Mouse (Mus musculus): ENCODE measurements around the gene Gm20388. TPM values are rescaled to one million over a fixed set of nuclear protein-coding genes. Genes with fewer than 3 reads are reported as not detected.

Gm20388 gene
- polyA plus RNA-seq, 1 experiment from 2014 or later = 1.7 TPM

GRCm38 (mm10) chr8:123729786-123730411 lies 3819.3 kb downstream of the Gm20388 start:
- Histone ChIP-seq H3K36me3 (no peaks in the 10 kb centered on the region), H3K4me3 (peak overlapping the region; percentile 33; the same call in 1 of the 2 replicates), H3K27ac (peak overlapping the region; percentile 81), H3K27me3 (ENCODE audit: insufficient read depth, poor library complexity, severe bottlenecking) (peaks cover 22% of the 10 kb centered on the region; the same call in 1 of the 2 replicates), H3K4me1 (replicated peaks) (peaks cover 33% of the 10 kb centered on the region), H3K9me3 (no peaks in the 10 kb centered on the region)
- WGBS = 59% methylated on average over 13 of the region's 13 CpGs
- DNase-seq (ENCODE audit: low spot score) = no peak

GRCm38 (mm10) chr8:123732332-123732731 lies 3821.7 kb downstream of the Gm20388 start:
- peaks cover 26% of the 10 kb centered on the region for H3K4me1 ChIP-seq (replicated peaks)
- DNase-seq (ENCODE audit: low spot score) = no peak
- 0 out of 2 replicates have a peak overlapping the region, but pooled peaks have one; percentile 53 for H3K27ac ChIP-seq
- peaks cover 17% of the 10 kb centered on the region; the same call in 1 of the 2 replicates for H3K27me3 ChIP-seq (ENCODE audit: insufficient read depth, poor library complexity, severe bottlenecking)
- no peaks in the 10 kb centered on the region for H3K36me3 ChIP-seq
- 42% methylated on average over 4 of the region's 4 CpGs for WGBS
- H3K9me3 ChIP-seq = no peaks in the 10 kb centered on the region
- no peak overlapping the region for H3K4me3 ChIP-seq

DNA sequence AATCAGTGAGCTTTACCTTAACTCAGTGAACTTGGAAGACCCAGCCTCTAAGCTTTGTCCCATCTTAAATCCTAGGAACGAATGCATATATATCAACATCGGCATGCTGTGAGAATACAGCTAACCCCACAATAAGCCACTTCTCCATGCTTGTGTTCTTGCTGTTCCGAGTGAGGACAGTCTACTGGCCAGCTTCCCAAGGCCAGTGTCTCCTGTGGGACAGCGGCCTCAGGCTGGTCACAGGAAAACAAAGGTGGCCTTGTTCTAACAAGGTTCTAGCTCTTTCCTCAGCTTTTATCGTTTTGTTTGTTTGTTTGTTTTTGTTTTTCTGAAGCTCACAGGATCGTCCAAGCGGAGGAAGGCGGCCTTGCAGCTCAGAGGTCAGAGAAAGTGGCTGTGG lies 3823.8 kb downstream of the Gm20388 start:
- WGBS = 79% methylated on average over 8 of the region's 8 CpGs
- Histone ChIP-seq H3K36me3 (no peaks in the 10 kb centered on the region), H3K9me3 (no peaks in the 10 kb centered on the region), H3K27ac (no peak overlapping the region), H3K4me3 (no peak overlapping the region), H3K4me1 (replicated peaks) (peaks cover 20% of the 10 kb centered on the region), H3K27me3 (ENCODE audit: insufficient read depth, poor library complexity, severe bottlenecking) (peaks cover 17% of the 10 kb centered on the region; the same call in 1 of the 2 replicates)
- no peak for DNase-seq (ENCODE audit: low spot score)

DNA sequence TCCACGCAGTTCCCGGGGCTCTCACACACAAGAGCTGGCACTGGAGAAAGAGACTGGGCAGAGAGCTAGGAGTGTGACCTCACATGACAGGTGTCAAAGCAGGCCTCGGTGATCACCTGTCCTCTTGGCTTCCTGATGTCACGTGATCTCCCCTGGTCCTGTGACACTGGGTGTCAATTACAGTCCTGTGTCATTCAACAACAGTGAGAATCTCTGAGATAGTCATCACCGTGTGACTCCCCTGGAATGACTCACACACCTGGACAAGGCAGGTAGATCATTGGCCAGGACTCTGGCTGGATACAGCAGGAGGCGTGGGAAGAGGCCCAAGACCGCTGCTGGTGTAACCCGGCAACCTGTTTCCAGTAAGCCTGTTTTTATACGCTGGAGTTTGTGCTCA lies 3826.3 kb downstream of the Gm20388 start:
- WGBS = 78% methylated on average over 9 of the region's 9 CpGs
- Histone ChIP-seq H3K27me3 (ENCODE audit: insufficient read depth, poor library complexity, severe bottlenecking) (no peaks in the 10 kb centered on the region), H3K4me1 (replicated peaks) (peaks cover 26% of the 10 kb centered on the region), H3K9me3 (no peaks in the 10 kb centered on the region), H3K27ac (no peak overlapping the region), H3K4me3 (no peak overlapping the region), H3K36me3 (no peaks in the 10 kb centered on the region)
- no peak for DNase-seq (ENCODE audit: low spot score)

- H3K9me3 ChIP-seq = no peaks in the 10 kb centered on the region
- no peak overlapping the region for H3K27ac ChIP-seq
- no peaks in the 10 kb centered on the region for H3K36me3 ChIP-seq
- WGBS = 80% methylated on average over 4 of the region's 4 CpGs
- peaks cover 19% of the 10 kb centered on the region for H3K4me1 ChIP-seq (replicated peaks)
- H3K27me3 ChIP-seq (ENCODE audit: insufficient read depth, poor library complexity, severe bottlenecking) = no peaks in the 10 kb centered on the region
- DNase-seq (ENCODE audit: low spot score) = no peak
- H3K4me3 ChIP-seq = no peak overlapping the region
These were observed 3829.6 kb downstream of the Gm20388 start for GRCm38 (mm10) chr8:123740263-123740662.

DNA sequence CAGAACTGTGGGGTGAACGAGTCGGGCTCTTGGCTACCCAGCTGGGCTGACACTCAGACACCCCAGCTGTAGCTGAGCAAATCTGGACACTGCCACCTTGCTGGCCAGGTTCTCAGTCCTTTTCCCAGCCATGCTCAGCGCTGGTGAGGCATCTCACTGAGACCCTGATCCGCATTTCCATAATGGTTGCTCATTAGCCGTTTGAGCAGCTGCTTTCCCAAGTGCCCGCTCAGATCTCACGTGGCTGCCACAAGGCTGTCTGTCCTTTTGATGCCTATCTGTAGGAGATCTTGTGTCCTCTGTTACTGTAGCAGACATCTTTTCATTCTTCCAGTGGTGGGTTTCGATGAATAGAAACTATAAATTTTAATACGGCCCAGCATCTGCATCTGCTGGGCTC lies 3830.6 kb downstream of the Gm20388 start:
- Histone ChIP-seq H3K4me1 (replicated peaks) (peaks cover 19% of the 10 kb centered on the region), H3K9me3 (no peaks in the 10 kb centered on the region), H3K4me3 (no peak overlapping the region), H3K36me3 (no peaks in the 10 kb centered on the region), H3K27me3 (ENCODE audit: insufficient read depth, poor library complexity, severe bottlenecking) (no peaks in the 10 kb centered on the region), H3K27ac (no peak overlapping the region; the same call in 1 of the 2 replicates)
- DNase-seq (ENCODE audit: low spot score) = no peak
- 76% methylated on average over 9 of the region's 9 CpGs for WGBS

DNA sequence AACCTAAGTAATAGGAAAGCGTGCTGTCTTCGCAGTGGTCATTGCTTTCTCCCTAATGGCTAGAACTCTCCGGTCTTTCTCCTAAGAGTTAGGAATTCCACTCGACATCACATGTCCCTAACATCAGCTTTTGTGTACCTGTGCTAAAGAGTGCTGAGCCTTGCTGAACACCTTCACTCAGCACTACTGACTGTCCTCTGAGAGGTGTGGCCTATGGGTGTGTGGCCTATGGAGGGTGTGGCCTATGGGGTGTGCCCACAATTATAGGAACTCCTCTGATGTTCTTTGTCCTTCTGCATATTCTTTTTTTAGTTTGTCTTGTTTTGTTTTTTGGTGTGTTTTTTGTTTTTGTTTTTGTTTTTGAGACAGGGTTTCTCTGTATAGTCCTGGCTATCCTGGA lies 3835.8 kb downstream of the Gm20388 start:
- WGBS = 92% methylated on average over 4 of the region's 4 CpGs
- Histone ChIP-seq H3K27ac (no peak overlapping the region), H3K4me3 (no peak overlapping the region)

GRCm38 (mm10) chr8:123747772-123748171 lies 3837.1 kb downstream of the Gm20388 start:
- Histone ChIP-seq H3K36me3 (no peaks in the 10 kb centered on the region), H3K27me3 (ENCODE audit: insufficient read depth, poor library complexity, severe bottlenecking) (no peaks in the 10 kb centered on the region), H3K4me3 (no peak overlapping the region), H3K4me1 (replicated peaks) (peaks cover 29% of the 10 kb centered on the region), H3K27ac (0 out of 2 replicates have a peak overlapping the region, but pooled peaks have one; percentile 17), H3K9me3 (no peaks in the 10 kb centered on the region)
- no peak for DNase-seq (ENCODE audit: low spot score)
- WGBS = 59% methylated on average over 5 of the region's 5 CpGs

More for the DNA sequence above, 3835.8 kb downstream of the Gm20388 start:
- Histone ChIP-seq H3K27me3 (ENCODE audit: insufficient read depth, poor library complexity, severe bottlenecking) (no peaks in the 10 kb centered on the region), H3K36me3 (no peaks in the 10 kb centered on the region), H3K9me3 (no peaks in the 10 kb centered on the region), H3K4me1 (replicated peaks) (peaks cover 21% of the 10 kb centered on the region)
- no peak for DNase-seq (ENCODE audit: low spot score)

GRCm38 (mm10) chr8:123750171-123750693 lies 3839.6 kb downstream of the Gm20388 start:
- DNase-seq (ENCODE audit: low spot score) = no peak
- no peaks in the 10 kb centered on the region for H3K9me3 ChIP-seq
- H3K27me3 ChIP-seq (ENCODE audit: insufficient read depth, poor library complexity, severe bottlenecking) = no peaks in the 10 kb centered on the region
- peaks cover 54% of the 10 kb centered on the region for H3K4me1 ChIP-seq (replicated peaks)
- 0 out of 2 replicates have a peak overlapping the region, but pooled peaks have one; percentile 19 for H3K27ac ChIP-seq
- WGBS = 74% methylated on average over 5 of the region's 5 CpGs
- no peak overlapping the region for H3K4me3 ChIP-seq
- H3K36me3 ChIP-seq = no peaks in the 10 kb centered on the region

DNA sequence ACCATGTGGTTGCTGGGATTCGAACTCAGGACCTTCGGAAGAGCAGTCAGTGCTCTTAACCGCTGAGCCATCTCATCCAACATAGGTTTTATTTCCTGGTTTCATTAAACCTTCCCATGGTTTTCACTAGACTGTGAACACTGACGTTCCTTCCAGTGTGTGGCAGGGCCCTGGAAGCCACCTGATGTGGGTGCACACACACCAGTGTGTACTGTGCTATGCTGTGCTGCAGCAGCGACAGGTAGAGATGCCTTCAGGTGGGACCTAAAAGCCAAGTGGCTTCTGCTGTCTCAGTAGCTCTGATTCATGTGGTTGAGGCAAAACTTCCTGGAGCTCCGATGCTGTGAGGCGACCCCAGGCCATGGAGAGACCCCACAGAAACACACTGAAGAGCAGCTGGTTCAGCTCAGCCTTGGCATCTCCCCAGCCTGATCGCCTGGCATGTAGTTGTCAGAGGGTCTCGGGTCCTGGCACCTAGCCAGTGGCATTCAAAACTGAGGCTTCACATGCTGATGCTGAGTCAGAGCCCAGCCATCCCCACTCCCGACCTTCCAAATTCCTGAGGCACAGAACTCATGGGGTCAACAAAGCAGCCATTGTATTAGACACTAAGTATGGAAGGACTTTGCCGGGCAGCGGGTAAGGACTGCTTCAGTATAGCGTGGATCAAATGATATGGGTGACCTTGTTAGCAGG lies 3842.3 kb downstream of the Gm20388 start:
- H3K27ac ChIP-seq = peak overlapping the region; percentile 80

DNA sequence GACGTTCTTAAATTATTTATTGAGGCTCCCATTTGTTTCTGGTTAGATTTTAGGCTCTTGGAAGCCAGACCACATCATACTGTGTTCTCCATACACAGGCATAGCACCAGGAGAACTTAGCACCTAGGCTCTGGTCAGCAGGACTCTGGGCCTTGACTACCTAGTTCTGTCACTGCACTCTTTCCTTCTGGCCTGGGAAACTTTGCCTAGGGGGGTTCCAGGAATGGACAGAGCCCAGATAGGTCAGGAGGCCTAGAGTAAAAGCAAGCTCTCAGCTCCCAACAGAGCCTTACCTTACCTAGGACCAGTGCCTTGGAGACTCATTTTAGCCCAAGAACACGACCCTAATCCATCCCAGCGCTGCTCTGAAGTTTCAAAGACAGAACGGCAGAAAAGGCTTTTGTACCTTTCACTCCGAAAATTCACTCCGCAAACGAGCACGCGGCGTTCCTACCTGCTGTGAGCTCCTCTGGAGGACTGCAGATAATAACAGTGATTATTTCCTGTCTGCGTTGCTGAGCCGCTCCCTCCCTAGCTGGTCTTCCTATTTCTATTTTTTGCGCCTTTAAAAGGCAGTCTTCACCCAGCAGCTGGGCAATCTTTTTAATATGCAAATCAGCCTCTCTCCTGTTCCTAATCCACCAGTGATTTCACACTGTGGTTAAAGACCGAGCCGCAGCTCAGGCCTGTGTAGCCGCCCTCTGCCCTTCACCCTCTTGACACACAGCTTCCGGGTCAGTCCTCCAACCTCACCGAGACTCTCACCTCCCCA lies 3843.1 kb downstream of the Gm20388 start:
- Histone ChIP-seq H3K36me3 (no peaks in the 10 kb centered on the region), H3K27ac (peak overlapping the region; percentile 80), H3K27me3 (ENCODE audit: insufficient read depth, poor library complexity, severe bottlenecking) (no peaks in the 10 kb centered on the region), H3K4me1 (replicated peaks) (peaks cover 48% of the 10 kb centered on the region), H3K9me3 (no peaks in the 10 kb centered on the region), H3K4me3 (peak overlapping the region; percentile 26)
- WGBS = 9% methylated on average over 18 of the region's 18 CpGs
- DNase-seq (ENCODE audit: low spot score) = peak; percentile 42

More for the DNA sequence above, 3842.3 kb downstream of the Gm20388 start:
- H3K4me1 ChIP-seq (replicated peaks) = peaks cover 50% of the 10 kb centered on the region
- 53% methylated on average over 13 of the region's 13 CpGs for WGBS
- no peak overlapping the region for H3K4me3 ChIP-seq
- no peaks in the 10 kb centered on the region for H3K27me3 ChIP-seq (ENCODE audit: insufficient read depth, poor library complexity, severe bottlenecking)
- H3K9me3 ChIP-seq = no peaks in the 10 kb centered on the region
- no peaks in the 10 kb centered on the region for H3K36me3 ChIP-seq
- peak; percentile 63 for DNase-seq (ENCODE audit: low spot score)

DNA sequence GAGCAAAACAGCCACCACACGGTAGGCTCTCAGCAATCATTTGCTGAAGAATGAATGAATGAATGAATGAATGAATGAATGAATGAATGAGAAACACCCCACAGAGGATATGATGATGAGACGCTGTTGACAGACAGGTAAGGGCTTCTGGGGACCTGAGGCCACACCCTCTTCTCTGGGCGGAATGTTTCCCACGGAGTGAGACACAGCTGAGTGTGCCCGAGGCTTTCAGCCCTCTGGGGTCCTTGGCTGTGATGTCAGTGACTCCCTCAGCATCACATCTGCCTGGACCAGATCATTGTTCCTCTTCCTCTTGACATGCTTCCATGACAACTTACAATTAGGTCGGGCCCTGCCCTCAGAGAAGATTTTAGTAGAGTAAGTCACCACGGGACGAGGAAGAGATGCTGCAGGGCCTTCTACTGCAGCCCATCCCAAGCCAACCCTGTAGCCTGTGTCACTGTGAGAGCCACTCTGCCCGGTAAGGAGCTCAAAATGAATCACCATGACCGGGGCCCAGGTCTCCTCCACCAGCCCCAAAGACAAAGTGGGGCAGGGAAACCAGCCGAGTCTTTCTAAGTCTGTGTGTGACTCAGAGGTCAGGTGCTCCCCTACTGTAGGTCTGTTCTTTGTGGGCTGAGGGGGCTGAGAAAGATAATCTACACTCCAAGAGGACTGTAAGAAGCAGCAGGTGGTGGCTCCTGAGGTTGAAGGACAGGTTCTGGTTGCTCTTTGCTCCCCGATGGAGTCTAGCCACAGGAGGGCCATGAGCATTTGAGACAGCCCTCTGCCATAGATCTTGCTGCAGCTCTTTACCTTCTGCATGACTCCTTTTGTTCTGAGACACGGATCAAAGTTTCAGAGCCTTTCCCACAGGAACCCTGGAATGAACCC lies 3844.1 kb downstream of the Gm20388 start:
- peak overlapping the region; percentile 80 for H3K27ac ChIP-seq
- H3K4me3 ChIP-seq = 0 out of 2 replicates have a peak overlapping the region, but pooled peaks have one; percentile 26
- DNase-seq (ENCODE audit: low spot score) = no peak

More for the DNA sequence above, 3844.1 kb downstream of the Gm20388 start:
- no peaks in the 10 kb centered on the region for H3K9me3 ChIP-seq
- H3K27me3 ChIP-seq (ENCODE audit: insufficient read depth, poor library complexity, severe bottlenecking) = no peaks in the 10 kb centered on the region
- H3K36me3 ChIP-seq = no peaks in the 10 kb centered on the region
- H3K4me1 ChIP-seq (replicated peaks) = peaks cover 50% of the 10 kb centered on the region
- WGBS = 71% methylated on average over 13 of the region's 13 CpGs

Measured in hindbrain, embryonic 10.5 days (tissue).